Comparison of ENCODE assay signal across 9 mouse cellular contexts in the genomic region with DNA sequence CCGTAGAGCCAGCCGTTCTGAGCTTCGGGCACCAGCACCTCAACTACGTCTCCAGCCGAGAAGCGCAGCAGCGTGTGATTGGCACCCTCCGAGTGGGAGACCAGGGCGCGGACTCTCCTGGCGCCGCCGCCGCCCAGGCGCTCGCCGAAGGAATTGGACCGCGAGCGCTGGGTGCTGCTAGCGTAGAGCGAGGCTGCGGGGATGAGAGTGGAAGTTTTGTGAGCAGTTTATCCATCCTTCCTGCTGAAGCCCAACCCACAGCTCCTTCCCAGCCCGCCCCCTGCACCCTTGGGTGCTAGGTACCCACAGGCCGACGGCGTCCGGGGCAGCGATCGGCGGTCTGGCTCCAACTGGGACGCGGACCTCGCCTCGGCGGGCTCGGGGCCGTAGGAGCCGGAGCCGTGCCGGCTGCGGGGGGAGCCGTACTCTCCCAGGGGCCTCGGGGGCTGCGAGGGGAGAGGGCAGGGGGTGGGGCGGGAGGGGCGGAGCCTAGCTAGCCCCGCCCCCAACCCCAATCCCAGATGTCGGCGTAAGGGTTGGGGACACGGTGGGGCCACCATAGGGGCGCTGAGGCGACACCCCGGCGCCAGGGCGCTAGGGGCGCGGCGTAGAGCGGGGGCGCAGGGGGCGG. TPM values are rescaled to one million over a fixed set of nuclear protein-coding genes. Genes with fewer than 3 reads are reported as not detected.
DNase-seq lines count a peak whose midpoint lies in the region; ATAC-seq and TF ChIP-seq lines count a peak whose summit lies in the region.
"Had no signal": no experiment of that assay in that cellular context is flagged by ENCODE, and none has a peak within 500 bp of the region (broad histone marks: within the 10 kb centered on the region; RNA-seq: fewer than 3 reads in every experiment).

No protein-coding gene starts in this region.

- H3K9me3 ChIP-seq in E14TG2a.4 (ENCODE audit: low read length), result no peaks in the 10 kb centered on the region
- H3K9me3 ChIP-seq in embryonic facial prominence, embryonic 14.5 days (ENCODE audit: control insufficient read depth, low read length), result no peaks in the 10 kb centered on the region
- H3K9me3 ChIP-seq in hindbrain, embryonic 14.5 days (ENCODE audit: control insufficient read depth, low read length), result no peaks in the 10 kb centered on the region
- no peaks in the 10 kb centered on the region for H3K9me3 ChIP-seq in liver, embryonic 14.5 days (ENCODE audit: control insufficient read depth, low read length)
- H3K9me3 ChIP-seq: G1E had no signal

- H3K27me3 ChIP-seq in E14TG2a.4 (ENCODE audit: insufficient read depth, low read length), result peaks cover 56% of the 10 kb centered on the region
- peaks cover 22% of the 10 kb centered on the region for H3K27me3 ChIP-seq in embryonic facial prominence, embryonic 14.5 days (replicated peaks; ENCODE audit: control insufficient read depth, insufficient read depth, low read length)
- peaks cover 54% of the 10 kb centered on the region for H3K27me3 ChIP-seq in hindbrain, embryonic 14.5 days (ENCODE audit: control insufficient read depth, insufficient read depth, low read length)
- peaks cover 39% of the 10 kb centered on the region for H3K27me3 ChIP-seq in liver, embryonic 14.5 days (ENCODE audit: control insufficient read depth, insufficient read depth, low read length)

- ATAC-seq in embryonic facial prominence, embryonic 14.5 days (ENCODE audit: low read depth), result peak; percentile 70
- ATAC-seq in hindbrain, embryonic 14.5 days (ENCODE audit: low FRiP score), result peak; percentile 56
- no peak for ATAC-seq in liver, embryonic 14.5 days (ENCODE audit: insufficient read depth)
- no peak for ATAC-seq in cerebellum, adult (ENCODE audit: insufficient number of reproducible peaks, low FRiP score, low TSS enrichment)

- H3K9ac ChIP-seq in embryonic facial prominence, embryonic 14.5 days (ENCODE audit: low read depth, low read length), result peak overlapping the region; percentile 76
- H3K9ac ChIP-seq in hindbrain, embryonic 14.5 days, result peak overlapping the region; percentile 69
- no peak overlapping the region for H3K9ac ChIP-seq in liver, embryonic 14.5 days (replicated peaks)

- TF ChIP-seq POLR2A in olfactory bulb, adult 2 months (IDR thresholded peaks at IDR 0.05; ENCODE audit: insufficient read depth, low read depth, low read length), result peak; percentile 38; the same call in 1 of the 2 replicates

- H3K36me3 ChIP-seq in E14TG2a.4 (ENCODE audit: insufficient read depth, low read length), result no peaks in the 10 kb centered on the region
- H3K36me3 ChIP-seq in embryonic facial prominence, embryonic 14.5 days (ENCODE audit: control insufficient read depth, insufficient read depth, low read length), result no peaks in the 10 kb centered on the region
- H3K36me3 ChIP-seq in hindbrain, embryonic 14.5 days (replicated peaks; ENCODE audit: control insufficient read depth, insufficient read depth), result no peaks in the 10 kb centered on the region
- no peaks in the 10 kb centered on the region for H3K36me3 ChIP-seq in liver, embryonic 14.5 days (replicated peaks; ENCODE audit: control insufficient read depth, insufficient read depth, low read depth)
- H3K36me3 ChIP-seq: G1E had no signal

- H3K4me2 ChIP-seq in embryonic facial prominence, embryonic 14.5 days (ENCODE audit: low read depth, low read length), result peak overlapping the region; percentile 100
- peak overlapping the region; percentile 97 for H3K4me2 ChIP-seq in hindbrain, embryonic 14.5 days (replicated peaks)
- H3K4me2 ChIP-seq in liver, embryonic 14.5 days (ENCODE audit: low read depth), result peak overlapping the region; percentile 63

- H3K4me1 ChIP-seq in E14TG2a.4 (replicated peaks; ENCODE audit: low read depth, low read length), result peaks cover 18% of the 10 kb centered on the region
- H3K4me1 ChIP-seq in embryonic facial prominence, embryonic 14.5 days (ENCODE audit: control insufficient read depth, insufficient read depth, low read length), result 0 out of 2 replicates have a peak, but pooled peaks cover 7% of the 10 kb centered on the region
- H3K4me1 ChIP-seq in hindbrain, embryonic 14.5 days (replicated peaks; ENCODE audit: control insufficient read depth, insufficient read depth, low read length), result peaks cover 7% of the 10 kb centered on the region
- H3K4me1 ChIP-seq in liver, embryonic 14.5 days (replicated peaks; ENCODE audit: control insufficient read depth in 2 of 2, insufficient read depth in 2 of 2, low read length in 1 of 2), result no peaks in the 10 kb centered on the region
- peaks cover 22% of the 10 kb centered on the region for H3K4me1 ChIP-seq in olfactory bulb, adult 2 months (ENCODE audit: control insufficient read depth, insufficient read depth, low read length)

- TF ChIP-seq EP300 in liver, embryonic 14.5 days (IDR thresholded peaks at IDR 0.05; ENCODE audit: low read depth), result no peak

- TF ChIP-seq CTCF in E14TG2a.4 (conservative IDR thresholded peaks at IDR 0.05; ENCODE audit: low read length), result no peak
- no peak for TF ChIP-seq CTCF in liver, embryonic 14.5 days (IDR thresholded peaks at IDR 0.05; ENCODE audit: low read depth)
- no peak for TF ChIP-seq CTCF in olfactory bulb, adult 2 months (IDR thresholded peaks at IDR 0.05; ENCODE audit: insufficient read depth, low read depth, low read length)

- peak overlapping the region; percentile 82 for H3K4me3 ChIP-seq in E14TG2a.4 (replicated peaks; ENCODE audit: low read length)
- H3K4me3 ChIP-seq in embryonic facial prominence, embryonic 14.5 days (ENCODE audit: low read depth, low read length), result peak overlapping the region; percentile 68
- H3K4me3 ChIP-seq in hindbrain, embryonic 14.5 days (replicated peaks; ENCODE audit: low read length), result peak overlapping the region; percentile 64
- H3K4me3 ChIP-seq in liver, embryonic 14.5 days (ENCODE audit: insufficient read depth in 1 of 2, low read depth in 2 of 2, low read length in 2 of 2), result peak overlapping the region; percentile 23 to 47
- peak overlapping the region; percentile 88 for H3K4me3 ChIP-seq in olfactory bulb, adult 2 months (ENCODE audit: insufficient read depth, low read depth, low read length)

- H3K27ac ChIP-seq in embryonic facial prominence, embryonic 14.5 days (replicated peaks; ENCODE audit: low read depth, low read length), result peak overlapping the region; percentile 33
- no peak overlapping the region for H3K27ac ChIP-seq in hindbrain, embryonic 14.5 days
- no peak overlapping the region for H3K27ac ChIP-seq in liver, embryonic 14.5 days
- H3K27ac ChIP-seq in olfactory bulb, adult 2 months (ENCODE audit: insufficient read depth, low read depth, low read length), result no peak overlapping the region

- intact Hi-C loops in gastrocnemius, postnatal 14 days (cut with DNase I; ENCODE audit: low total_unique reads), result no loop called here

- under 1% methylated on average over 17 of the region's 62 CpGs for WGBS in embryonic facial prominence, embryonic 14.5 days
- WGBS in hindbrain, embryonic 14.5 days, result under 1% methylated on average over 57 of the region's 62 CpGs
- under 1% methylated on average over 61 of the region's 62 CpGs for WGBS in liver, embryonic 14.5 days (ENCODE audit: insufficient replicate concordance)
- WGBS in olfactory bulb, adult 2 months, result 2% methylated on average over 60 of the region's 62 CpGs

- DNase-seq in gastrocnemius, postnatal 14 days, result peak; percentile 29
- DNase-seq in gastrocnemius, postnatal 4 days (ENCODE audit: low spot score in 2 of 2), result no peak
- DNase-seq in embryonic facial prominence, embryonic 14.5 days (ENCODE audit: low spot score), result peak; percentile 45
- peak; percentile 46 for DNase-seq in hindbrain, embryonic 14.5 days (ENCODE audit: low spot score)
- no peak for DNase-seq in liver, embryonic 14.5 days (ENCODE audit: low read depth in 3 of 3, low spot score in 3 of 3)

RNA-seq across cellular contexts. Expression of gene Slc16a8, which starts 6.6 kb away (rescaled TPM):
- under 1 TPM; 0.12 to 0.38 TPM for total RNA-seq in gastrocnemius, postnatal 14 days (2021)
- under 1 TPM; 0.29 to 0.36 TPM for total RNA-seq in gastrocnemius, postnatal 4 days (2021)
- 0.28 and 0.29 TPM in 2 replicates for polyA plus RNA-seq in embryonic facial prominence, embryonic 14.5 days (2014; fragmentation: Nextera tagmentation; extraction: Ambion mirVana)
- polyA plus RNA-seq in hindbrain, embryonic 14.5 days (2014; fragmentation: Nextera tagmentation; extraction: Ambion mirVana), result 0.90 and 1.2 TPM in 2 replicates
- not detected in 2 replicates for polyA plus RNA-seq in liver, embryonic 14.5 days (2012; rRNA removed)
- polyA plus RNA-seq in liver, embryonic 14.5 days (2014; fragmentation: Nextera tagmentation; extraction: Ambion mirVana), result not detected in 2 replicates
- not detected in 2 replicates for polyA plus RNA-seq in olfactory bulb, adult 2 months (2012; ENCODE audit: insufficient read depth, insufficient read length, low replicate concordance, missing spikeins)
- total RNA-seq: G1E had no signal
- polyA plus RNA-seq: G1E had no signal

RNA-seq across cellular contexts. Expression of gene Baiap2l2, which starts 24.1 kb away (rescaled TPM):
- 1 to 10 TPM in 1 of 2 experiments, under 1 TPM in 1; 0.69 to 4.0 TPM for total RNA-seq in gastrocnemius, postnatal 14 days (2021)
- total RNA-seq in gastrocnemius, postnatal 4 days (2021), result 1 to 10 TPM; 5.0 to 9.0 TPM
- polyA plus RNA-seq in embryonic facial prominence, embryonic 14.5 days (2014; fragmentation: Nextera tagmentation; extraction: Ambion mirVana), result 5.6 and 6.9 TPM in 2 replicates
- 2.3 and 2.6 TPM in 2 replicates for polyA plus RNA-seq in hindbrain, embryonic 14.5 days (2014; fragmentation: Nextera tagmentation; extraction: Ambion mirVana)
- polyA plus RNA-seq in liver, embryonic 14.5 days (2012; rRNA removed), result 3.9 and 7.9 TPM in 2 replicates
- polyA plus RNA-seq in liver, embryonic 14.5 days (2014; fragmentation: Nextera tagmentation; extraction: Ambion mirVana), result 1.2 and 1.9 TPM in 2 replicates
- polyA plus RNA-seq in olfactory bulb, adult 2 months (2012; ENCODE audit: insufficient read depth, insufficient read length, low replicate concordance, missing spikeins), result not detected in 2 replicates
- total RNA-seq: G1E had no signal
- polyA plus RNA-seq: G1E had no signal

RNA-seq across cellular contexts. Expression of gene Gm49486, which starts 32.0 kb away (rescaled TPM):
- total RNA-seq in gastrocnemius, postnatal 14 days (2021), result under 1 TPM; 0.29 to 0.38 TPM
- 1 to 10 TPM; 1.2 TPM for total RNA-seq in gastrocnemius, postnatal 4 days (2021)
- polyA plus RNA-seq in embryonic facial prominence, embryonic 14.5 days (2014; fragmentation: Nextera tagmentation; extraction: Ambion mirVana), result 1.1 TPM in 2 replicates
- polyA plus RNA-seq in hindbrain, embryonic 14.5 days (2014; fragmentation: Nextera tagmentation; extraction: Ambion mirVana), result 1.1 TPM in 2 replicates
- 0.04 and 0.06 TPM in 2 replicates for polyA plus RNA-seq in liver, embryonic 14.5 days (2012; rRNA removed)
- not detected in 2 replicates for polyA plus RNA-seq in liver, embryonic 14.5 days (2014; fragmentation: Nextera tagmentation; extraction: Ambion mirVana)
- polyA plus RNA-seq in olfactory bulb, adult 2 months (2012; ENCODE audit: insufficient read depth, insufficient read length, low replicate concordance, missing spikeins), result not detected in 2 replicates
- polyA plus RNA-seq: G1E had no signal

RNA-seq across cellular contexts. Expression of gene Pick1, which starts 32.2 kb away (rescaled TPM):
- total RNA-seq in gastrocnemius, postnatal 14 days (2021), result 10 to 100 TPM; 22.3 to 26.3 TPM
- total RNA-seq in gastrocnemius, postnatal 4 days (2021), result 10 to 100 TPM; 21.9 to 24.2 TPM
- polyA plus RNA-seq in embryonic facial prominence, embryonic 14.5 days (2014; fragmentation: Nextera tagmentation; extraction: Ambion mirVana), result 18.1 and 21.3 TPM in 2 replicates
- polyA plus RNA-seq in hindbrain, embryonic 14.5 days (2014; fragmentation: Nextera tagmentation; extraction: Ambion mirVana), result 45.8 and 48.2 TPM in 2 replicates
- polyA plus RNA-seq in liver, embryonic 14.5 days (2012; rRNA removed), result 9.1 and 12.4 TPM in 2 replicates
- 3.5 and 4.2 TPM in 2 replicates for polyA plus RNA-seq in liver, embryonic 14.5 days (2014; fragmentation: Nextera tagmentation; extraction: Ambion mirVana)
- polyA plus RNA-seq in olfactory bulb, adult 2 months (2012; ENCODE audit: insufficient read depth, insufficient read length, low replicate concordance, missing spikeins), result not detected in 2 replicates

Comparison
In these comparisons a context has a peak if more than half of its experiments do, and no peak if none do; other contexts are left out.
1. DNase-seq: peak in gastrocnemius, postnatal 14 days (single experiment), embryonic facial prominence, embryonic 14.5 days (single experiment) and hindbrain, embryonic 14.5 days (single experiment); none in gastrocnemius, postnatal 4 days (0 of 2) and liver, embryonic 14.5 days (0 of 3).
2. H3K4me3 ChIP-seq: peak in every context shown above with its lines; median percentile 88 in olfactory bulb, adult 2 months; 82 in E14TG2a.4; 68 in embryonic facial prominence, embryonic 14.5 days; 64 in hindbrain, embryonic 14.5 days; 35 in liver, embryonic 14.5 days.
3. ATAC-seq: peak in embryonic facial prominence, embryonic 14.5 days (single experiment) and hindbrain, embryonic 14.5 days (single experiment); none in liver, embryonic 14.5 days (single experiment) and cerebellum, adult (single experiment).
4. Peak in every context shown above with its lines, with median percentiles within 50 percentile points of each other: H3K4me2 ChIP-seq.